Mouse (Mus musculus) granulocyte monocyte progenitor cell, adult 5-6 weeks (primary cell): ENCODE data around the gene Ikzf1. TPM values are rescaled to one million over a fixed set of nuclear protein-coding genes. Genes with fewer than 3 reads are reported as not detected.

Source experiments
- ATAC-seq: replicated peaks from 2 replicates; pipeline ENCODE4 v1.8.0; 2016; ENCODE audit warnings: mild to moderate bottlenecking, moderate TSS enrichment, inconsistent platforms; ENCODE audit not compliant: poor library complexity, severe bottlenecking
- total RNA-seq, 2 experiments: library from RNA; stranded (forward) in 1 of 2; stranded (reverse) in 1 of 2; fragments of 200-712, 200-1000 nt in 1 of 2; fragments of >200 nt in 1 of 2; fragmentation: Nextera tagmentation in 1 of 2; gene quantifications; 2 replicates each; pipeline ENCODE4 v1.2.3; 2014 to 2017

Gene Ikzf1
- total RNA-seq, 2 experiments from 2014 or later = 51.0 to 108 TPM

DNA sequence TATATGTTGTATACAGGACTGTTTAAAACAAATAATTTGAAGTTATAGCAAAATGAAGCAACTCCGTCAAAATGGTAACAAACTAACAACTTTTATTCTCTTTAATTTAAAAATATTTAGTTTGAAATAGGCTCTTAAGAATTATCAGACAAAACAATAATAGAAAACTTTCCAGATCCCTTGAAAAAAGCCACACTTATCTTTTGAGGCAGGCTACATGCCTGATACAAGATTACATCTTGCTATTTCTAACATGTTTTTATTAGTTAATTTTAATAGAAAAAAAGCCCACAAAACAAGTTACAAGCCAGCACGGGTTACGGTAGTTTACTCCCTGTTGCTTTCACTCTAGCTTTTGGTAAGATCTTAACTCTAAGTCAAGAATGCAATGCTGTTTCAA, 115.5 kb downstream of the Ikzf1 start:
- no peak for ATAC-seq

- ATAC-seq = no peak
These were observed 116.3 kb downstream of the Ikzf1 start for GRCm38 (mm10) chr11:11801067-11801466.

DNA sequence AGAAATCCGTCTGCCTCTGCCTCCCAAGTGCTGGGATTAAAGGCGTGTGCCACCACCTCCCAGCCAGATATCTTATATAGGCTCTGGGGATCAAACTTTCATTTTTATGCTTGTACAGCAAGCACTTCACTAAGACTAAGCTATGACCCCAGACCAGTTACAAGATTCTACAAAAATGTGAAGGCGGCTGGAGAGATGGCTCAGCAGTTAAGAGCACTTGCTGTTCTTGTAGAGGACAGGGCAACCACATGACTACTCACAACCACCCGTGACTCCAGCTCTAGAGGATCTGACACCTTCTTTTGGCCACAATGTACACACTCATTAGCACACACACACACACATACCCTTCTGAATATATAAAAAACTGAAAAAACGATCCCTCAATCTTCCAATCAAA, 119.6 kb downstream of the Ikzf1 start:
- ATAC-seq = no peak

DNA sequence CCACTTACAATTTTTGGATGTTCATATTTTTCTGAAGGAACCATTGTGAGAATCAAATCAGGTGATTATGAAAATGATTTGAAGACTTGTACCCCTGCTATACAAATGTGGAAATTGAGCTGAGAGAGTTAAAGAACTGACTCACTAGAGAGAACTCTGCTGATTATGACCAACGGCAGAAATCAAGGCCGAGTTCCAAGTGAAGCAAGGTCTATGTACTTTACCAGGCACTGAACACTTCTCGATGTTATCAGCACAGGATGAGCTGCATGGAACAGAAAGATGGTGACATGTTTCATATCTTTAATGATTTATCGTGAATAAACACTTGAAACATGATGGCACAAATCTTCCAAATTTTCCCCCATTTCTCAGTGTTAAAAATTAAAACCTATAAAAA, 121.1 kb downstream of the Ikzf1 start:
- ATAC-seq = no peak

GRCm38 (mm10) chr11:11808035-11808819, 123.4 kb downstream of the Ikzf1 start:
- no peak for ATAC-seq

DNA sequence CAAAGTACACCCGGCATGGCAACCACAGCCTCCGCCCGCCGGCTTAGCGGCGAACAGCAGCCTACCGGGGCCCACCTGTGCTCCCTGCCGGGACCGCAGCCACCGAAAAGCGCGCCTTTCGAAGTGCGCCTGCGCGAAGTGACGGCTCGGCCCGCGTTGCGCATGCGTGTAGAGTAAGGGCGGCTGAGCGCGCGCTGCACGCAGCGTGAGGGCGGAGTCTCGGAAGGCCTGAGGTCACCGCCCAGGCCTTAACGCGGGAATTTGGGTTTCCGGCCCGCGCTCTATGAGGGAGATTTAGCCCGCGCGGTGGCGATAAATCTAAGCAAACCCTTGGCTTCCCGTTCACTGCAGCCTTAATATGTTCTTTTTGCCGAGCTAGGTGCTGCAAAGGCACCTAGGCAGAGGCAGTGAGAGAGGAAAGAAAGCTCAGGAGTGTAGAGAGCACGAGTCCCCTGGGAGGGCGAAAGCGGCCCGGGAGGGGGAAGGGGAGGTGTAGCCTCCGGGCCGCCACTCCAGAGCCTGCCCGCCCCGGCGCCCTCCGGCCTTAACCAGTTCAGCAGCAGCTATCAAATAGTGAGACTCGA, 124.1 kb downstream of the Ikzf1 start, which contains the start of gene Fignl1:
Fignl1 (minus strand) TSS at position 143 of the 584 bp plus-strand sequence.
- ATAC-seq = peak; percentile 84

DNA sequence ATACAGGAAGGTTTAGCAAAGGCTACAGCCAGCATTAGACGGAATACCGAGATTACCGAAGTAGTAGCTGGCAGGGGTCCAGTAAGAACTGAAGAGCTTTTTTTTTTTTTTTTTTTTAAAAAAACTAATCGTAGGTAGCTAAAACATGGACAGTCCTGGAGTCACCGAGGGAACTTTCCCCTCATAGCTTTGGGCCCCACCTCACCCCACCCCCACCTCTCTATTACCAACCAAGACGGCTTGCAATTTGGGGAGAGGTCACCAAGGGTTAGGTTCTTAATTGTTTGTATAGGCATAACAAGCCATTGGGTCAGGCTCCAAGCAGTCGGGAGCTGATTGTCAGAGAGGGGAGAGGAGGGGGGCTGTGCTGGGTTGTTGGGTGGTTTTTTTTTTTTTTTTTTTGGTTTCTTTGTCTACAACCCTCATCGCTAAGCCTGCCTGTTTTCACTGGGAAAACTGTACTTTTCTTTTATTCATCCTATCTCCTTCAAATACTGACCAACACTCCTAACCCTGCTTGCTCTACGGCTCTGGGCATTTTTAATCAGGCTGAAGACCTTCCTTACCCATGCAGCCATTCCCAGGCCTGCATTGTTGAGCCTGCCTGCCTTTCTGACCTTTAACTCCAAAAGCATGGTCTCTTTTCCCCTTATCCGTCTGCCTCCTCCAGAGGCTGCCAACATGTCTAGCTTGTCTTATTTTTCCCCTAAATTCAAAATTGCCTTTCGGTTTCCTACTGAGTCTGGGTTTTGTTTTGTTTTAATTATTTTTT, 124.8 kb downstream of the Ikzf1 start:
- no peak for ATAC-seq

DNA sequence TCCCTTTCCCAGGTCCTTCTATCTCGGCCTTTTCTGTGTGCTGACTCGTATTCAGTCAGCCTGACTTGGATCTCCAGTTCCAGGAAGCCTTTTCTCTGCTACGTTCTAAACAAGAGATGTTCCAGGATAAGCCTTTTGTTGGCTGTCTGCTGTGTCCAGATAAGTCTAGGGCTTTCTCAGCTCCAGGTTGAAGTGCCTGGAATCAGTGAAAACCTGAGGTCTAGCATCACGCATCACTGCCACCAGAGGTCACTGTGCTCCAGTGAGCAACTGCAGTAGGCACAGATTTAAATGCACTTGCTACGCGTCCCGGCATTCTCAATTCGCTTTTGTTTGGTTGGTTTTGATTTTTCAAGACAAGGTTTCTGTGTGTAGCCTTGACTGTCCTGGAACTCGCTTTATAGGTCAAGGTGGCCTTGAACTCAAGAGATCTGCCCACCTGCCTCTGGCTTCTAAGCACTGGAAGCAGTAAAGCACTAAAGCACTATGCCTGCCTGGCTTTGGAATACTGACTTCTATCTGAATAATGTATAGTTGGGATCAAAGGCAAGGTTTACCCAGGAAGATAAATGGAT, 127.2 kb downstream of the Ikzf1 start:
- ATAC-seq = peak; percentile 61

DNA sequence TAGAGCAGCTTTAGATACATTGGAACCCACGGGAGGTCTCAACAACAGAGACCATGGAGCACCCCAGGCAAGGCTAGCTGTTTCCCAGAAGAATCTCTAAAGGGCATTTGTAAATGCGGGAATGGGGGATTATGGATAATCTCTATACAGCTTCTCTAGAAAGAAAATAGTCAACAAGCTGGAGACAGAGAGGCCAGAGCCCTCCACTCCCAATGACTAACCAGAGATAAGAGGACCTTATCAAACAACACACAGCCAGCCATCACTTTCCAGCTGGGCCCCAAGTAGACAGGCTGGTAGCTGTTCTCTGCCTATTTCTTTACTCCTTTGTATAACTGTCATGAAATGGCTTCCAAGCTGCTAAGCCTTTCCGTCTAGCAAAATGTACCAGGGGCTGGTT, 130.9 kb downstream of the Ikzf1 start:
- ATAC-seq = no peak

DNA sequence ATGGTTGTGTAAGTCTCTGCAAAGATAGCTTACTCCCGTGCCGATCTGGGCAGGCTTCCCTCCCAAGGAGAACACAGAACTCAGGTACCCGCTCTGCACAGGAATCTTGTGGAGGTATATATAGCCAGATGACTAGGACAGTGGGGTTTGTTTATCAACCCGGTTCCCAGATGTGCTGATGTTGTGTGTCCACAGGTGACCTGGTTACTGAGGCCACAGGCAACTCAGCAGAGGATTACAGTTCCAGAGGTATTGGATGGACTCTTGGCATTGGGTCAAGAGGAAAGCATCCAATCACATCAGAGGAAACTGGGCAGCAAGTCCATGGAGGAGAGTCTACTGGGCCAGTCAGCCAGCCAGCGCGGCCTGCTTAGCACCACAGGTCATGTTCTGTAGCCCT, 134.0 kb downstream of the Ikzf1 start:
- ATAC-seq = no peak

DNA sequence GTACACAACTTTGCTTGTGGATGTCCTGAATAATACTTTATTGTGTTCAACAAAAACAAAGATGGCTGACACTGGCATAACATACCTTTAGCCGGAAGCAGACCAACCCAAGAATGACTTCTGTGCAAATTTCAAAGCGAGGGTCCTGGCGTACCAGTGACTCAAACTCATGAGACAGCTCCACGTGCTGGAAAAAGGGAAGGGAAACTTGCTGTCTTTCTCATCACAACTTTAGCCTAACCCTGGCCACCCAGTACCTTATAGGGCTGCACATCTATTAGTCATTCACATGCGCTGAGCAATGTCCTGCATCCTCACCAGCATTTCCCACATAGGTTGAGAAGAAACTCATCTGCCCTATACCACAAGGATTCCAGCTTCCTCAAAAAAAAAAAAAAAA, 134.4 kb downstream of the Ikzf1 start:
- peak; percentile 63 for ATAC-seq

DNA sequence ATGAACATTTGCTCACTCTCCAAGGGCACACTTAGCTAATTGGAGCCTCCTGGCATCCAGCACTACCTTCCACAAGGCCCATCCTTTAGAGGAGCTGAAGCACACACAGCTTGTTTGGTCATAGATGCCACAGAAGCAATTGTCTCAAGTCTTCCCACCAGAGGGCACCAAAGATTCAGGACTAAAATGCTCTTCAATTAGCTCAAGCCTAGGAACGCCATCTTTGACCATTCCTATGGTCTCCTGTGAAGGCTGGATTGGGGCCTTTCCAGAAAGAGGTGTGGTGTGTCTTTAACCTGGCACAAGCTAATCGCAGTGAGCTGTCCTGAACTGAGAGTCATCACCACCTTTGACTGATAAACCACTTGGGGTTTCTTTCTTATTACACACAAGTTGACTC, 135.4 kb downstream of the Ikzf1 start:
- peak; percentile 87 for ATAC-seq

- ATAC-seq = peak; percentile 80
These were observed 135.9 kb downstream of the Ikzf1 start for GRCm38 (mm10) chr11:11820737-11821136.

DNA sequence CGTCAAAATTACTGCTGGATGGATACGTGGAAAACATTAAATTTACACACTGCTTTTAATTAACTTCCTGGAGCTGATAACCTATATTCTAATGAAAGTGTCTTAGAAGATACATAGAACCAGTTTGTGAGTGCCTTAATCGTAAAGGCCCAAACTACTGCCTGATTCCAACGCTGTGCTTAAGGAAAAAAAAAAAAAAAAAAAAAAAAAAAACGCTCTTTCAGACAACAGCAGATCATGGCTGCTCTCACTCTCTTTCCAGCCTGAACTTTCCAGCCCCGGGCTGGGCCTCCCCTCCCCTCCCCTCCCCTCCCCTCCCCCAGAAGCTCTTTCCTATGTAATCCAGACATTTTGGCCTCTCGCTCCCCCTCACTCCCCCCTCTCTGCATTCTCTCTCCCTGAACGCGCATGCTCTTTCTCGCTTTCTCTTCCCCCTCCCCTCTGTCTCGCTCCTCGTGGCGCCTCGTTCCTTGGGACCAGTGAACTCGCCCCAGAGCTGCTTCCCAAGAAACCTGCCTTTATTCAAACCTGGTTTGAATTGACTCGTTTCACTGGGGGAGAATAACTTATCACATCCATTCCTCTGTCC, 136.7 kb downstream of the Ikzf1 start:
- no peak for ATAC-seq

Other genes with a start within 250 kb of the Ikzf1 start
- gene Spata48, start 222.9 kb upstream of the Ikzf1 start, total RNA-seq (2014; fragmentation: Nextera tagmentation) = 1.1 TPM in 1 of 2 replicates, not detected in the other
- 0.52 TPM in 1 of 2 replicates, not detected in the other for gene Spata48, start 222.9 kb upstream of the Ikzf1 start, total RNA-seq (2017)
- 1.6 and 2.4 TPM in 2 replicates for gene Zpbp, start 222.6 kb upstream of the Ikzf1 start, total RNA-seq (2014; fragmentation: Nextera tagmentation)
- gene Zpbp, start 222.6 kb upstream of the Ikzf1 start, total RNA-seq (2017) = 0.82 and 1.7 TPM in 2 replicates
- gene 4930512M02Rik, start 57.2 kb upstream of the Ikzf1 start, total RNA-seq (2014; fragmentation: Nextera tagmentation) = not detected in 2 replicates
- gene 4930512M02Rik, start 57.2 kb upstream of the Ikzf1 start, total RNA-seq (2017) = not detected in 2 replicates
- 43.8 and 51.2 TPM in 2 replicates for gene Fignl1, start 124.0 kb downstream of the Ikzf1 start, total RNA-seq (2014; fragmentation: Nextera tagmentation)
- gene Fignl1, start 124.0 kb downstream of the Ikzf1 start, total RNA-seq (2017) = 93.0 and 100 TPM in 2 replicates
- gene Ddc, start 213.1 kb downstream of the Ikzf1 start, total RNA-seq (2014; fragmentation: Nextera tagmentation) = 2.1 TPM in 1 of 2 replicates, not detected in the other
- gene Ddc, start 213.1 kb downstream of the Ikzf1 start, total RNA-seq (2017) = 0.65 TPM in 1 of 2 replicates, not detected in the other